Mouse (Mus musculus): ENCODE data around the gene Crkl. TPM values are rescaled to one million over a fixed set of nuclear protein-coding genes. Genes with fewer than 3 reads are reported as not detected.

Crkl gene
- 88.7 and 91.2 TPM in 2 replicates for polyA plus RNA-seq (2015; fragmentation: Nextera tagmentation; extraction: Ambion mirVana)

GRCm38 (mm10) chr16:17451541-17452372 lies at the start of gene Crkl:
Gene Crkl (plus strand): TSS chr16:17451987.
- no peaks in the 10 kb centered on the region for H3K9me3 ChIP-seq
- H3K4me2 ChIP-seq (replicated peaks): peak within 1 kb of the TSS; percentile 96
- no peaks in the 10 kb centered on the region for H3K27me3 ChIP-seq
- peak within 1 kb of the TSS; percentile 96 for H3K27ac ChIP-seq
- H3K4me3 ChIP-seq (replicated peaks): peak within 1 kb of the TSS; percentile 89
- ATAC-seq: peak; percentile 97
- peaks cover 31% of the 10 kb centered on the region for H3K4me1 ChIP-seq (replicated peaks)
- peaks cover 14% of the 10 kb centered on the region for H3K36me3 ChIP-seq
- WGBS: under 1% methylated on average over 63 of the region's 63 CpGs
- peak within 1 kb of the TSS; percentile 93 for H3K9ac ChIP-seq (replicated peaks)

DNA sequence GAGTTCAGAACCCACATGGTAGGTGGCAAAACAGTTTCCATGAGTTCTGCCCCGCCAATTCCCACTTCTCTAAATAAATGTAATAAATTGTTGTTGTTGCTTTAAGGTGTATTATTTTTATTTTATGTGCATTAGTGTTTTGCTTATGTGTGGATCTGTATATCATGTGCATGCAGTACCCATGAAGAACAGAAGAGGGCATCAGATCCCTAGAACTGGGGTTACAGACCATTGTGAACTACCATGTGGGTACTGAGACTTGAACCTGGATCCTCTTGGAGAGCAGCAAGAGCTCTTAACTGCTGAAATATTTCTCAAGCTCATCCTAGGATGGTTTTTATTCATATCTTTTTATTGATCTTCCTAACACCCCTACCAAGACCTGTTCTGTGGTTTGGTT lies 48.9 kb upstream of the Crkl start:
- WGBS: 76% methylated on average over 1 of the region's 1 CpGs
- H3K27ac ChIP-seq: no peak overlapping the region
- peaks cover 34% of the 10 kb centered on the region for H3K4me1 ChIP-seq (replicated peaks)
- no peaks in the 10 kb centered on the region for H3K27me3 ChIP-seq
- H3K4me3 ChIP-seq (replicated peaks): no peak overlapping the region
- H3K36me3 ChIP-seq: peaks cover 10% of the 10 kb centered on the region
- H3K9ac ChIP-seq (replicated peaks): no peak overlapping the region
- ATAC-seq: no peak
- no peak overlapping the region for H3K4me2 ChIP-seq (replicated peaks)
- no peaks in the 10 kb centered on the region for H3K9me3 ChIP-seq

DNA sequence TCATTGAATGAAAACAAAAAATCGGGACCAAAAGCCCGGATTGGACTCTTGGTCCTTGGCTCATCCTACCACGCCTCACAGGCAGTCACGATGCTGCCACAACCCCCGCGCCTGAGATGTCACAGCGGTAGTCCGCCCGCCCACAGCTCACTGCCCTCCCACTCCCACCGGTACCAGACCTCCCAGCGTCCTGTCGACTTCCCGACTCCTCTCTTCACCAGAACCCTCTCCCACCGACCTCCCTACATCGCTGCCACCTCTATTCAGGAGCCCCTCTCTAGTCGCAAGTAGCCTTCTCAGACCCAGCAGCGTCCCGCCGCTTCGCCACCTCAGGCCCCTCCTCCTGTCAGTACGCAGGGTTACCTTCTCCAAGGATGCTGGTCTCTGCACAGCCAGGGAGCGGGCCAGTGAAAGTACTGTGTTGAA lies 46.5 kb upstream of the Crkl start:
- Histone ChIP-seq H3K4me1 (replicated peaks) (peaks cover 41% of the 10 kb centered on the region), H3K27me3 (no peaks in the 10 kb centered on the region), H3K4me3 (replicated peaks) (peak overlapping the region; percentile 82), H3K4me2 (replicated peaks) (peak overlapping the region; percentile 72), H3K9ac (replicated peaks) (peak overlapping the region; percentile 83), H3K27ac (peak overlapping the region; percentile 92), H3K9me3 (no peaks in the 10 kb centered on the region), H3K36me3 (peaks cover 13% of the 10 kb centered on the region)
- WGBS: under 1% methylated on average over 22 of the region's 22 CpGs
- peak; percentile 92 for ATAC-seq

DNA sequence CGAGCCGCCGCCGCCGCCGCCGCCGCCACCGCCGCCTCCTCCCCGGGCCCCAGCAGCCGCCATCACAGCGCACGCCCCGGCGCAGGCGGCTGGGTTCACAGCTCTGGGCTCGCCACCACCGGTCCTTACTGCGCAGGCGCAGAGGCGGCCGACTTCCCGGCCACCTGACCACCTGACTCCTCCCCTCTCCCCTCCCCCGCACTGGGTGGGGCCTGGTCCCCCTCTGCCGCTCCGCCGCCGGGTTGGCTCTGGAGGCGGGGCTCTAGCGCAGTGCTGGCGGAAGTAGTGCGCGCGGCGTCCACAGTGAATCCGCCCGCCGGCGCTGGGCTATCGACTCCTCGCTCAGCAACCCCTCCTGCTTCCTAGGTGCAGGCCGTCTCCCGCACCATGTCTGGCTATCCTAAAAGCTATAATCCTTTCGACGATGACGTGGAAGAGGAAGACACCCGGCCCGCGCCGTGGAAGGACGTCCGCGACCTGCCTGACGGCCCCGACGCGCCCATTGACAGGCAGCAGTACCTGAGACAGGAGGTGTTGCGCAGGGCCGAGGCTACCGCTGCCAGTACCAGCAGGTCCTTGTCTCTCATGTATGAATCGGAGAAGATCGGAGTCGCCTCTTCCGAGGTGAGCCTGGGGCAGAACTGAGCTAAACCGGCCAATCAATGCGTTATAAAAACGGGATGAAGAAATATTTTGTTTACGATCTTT lies 45.9 kb upstream of the Crkl start, which contains the start of the genes Snap29 and Pi4ka:
Gene Snap29 (plus strand): TSS at position 251 of the 708 bp plus-strand sequence.
Gene Pi4ka (minus strand): TSS at position 579 of the 708 bp plus-strand sequence.
- H3K4me1 ChIP-seq (replicated peaks): peaks cover 38% of the 10 kb centered on the region
- peak; percentile 98 for ATAC-seq
- H3K36me3 ChIP-seq: peaks cover 17% of the 10 kb centered on the region
- H3K9ac ChIP-seq (replicated peaks): peak within 1 kb of the TSS; percentile 83
- under 1% methylated on average over 44 of the region's 69 CpGs for WGBS
- no peaks in the 10 kb centered on the region for H3K9me3 ChIP-seq
- peak within 1 kb of the TSS; percentile 82 for H3K4me3 ChIP-seq (replicated peaks)
- peak within 1 kb of the TSS; percentile 92 for H3K27ac ChIP-seq
- H3K27me3 ChIP-seq: no peaks in the 10 kb centered on the region
- peak within 1 kb of the TSS; percentile 72 for H3K4me2 ChIP-seq (replicated peaks)

DNA sequence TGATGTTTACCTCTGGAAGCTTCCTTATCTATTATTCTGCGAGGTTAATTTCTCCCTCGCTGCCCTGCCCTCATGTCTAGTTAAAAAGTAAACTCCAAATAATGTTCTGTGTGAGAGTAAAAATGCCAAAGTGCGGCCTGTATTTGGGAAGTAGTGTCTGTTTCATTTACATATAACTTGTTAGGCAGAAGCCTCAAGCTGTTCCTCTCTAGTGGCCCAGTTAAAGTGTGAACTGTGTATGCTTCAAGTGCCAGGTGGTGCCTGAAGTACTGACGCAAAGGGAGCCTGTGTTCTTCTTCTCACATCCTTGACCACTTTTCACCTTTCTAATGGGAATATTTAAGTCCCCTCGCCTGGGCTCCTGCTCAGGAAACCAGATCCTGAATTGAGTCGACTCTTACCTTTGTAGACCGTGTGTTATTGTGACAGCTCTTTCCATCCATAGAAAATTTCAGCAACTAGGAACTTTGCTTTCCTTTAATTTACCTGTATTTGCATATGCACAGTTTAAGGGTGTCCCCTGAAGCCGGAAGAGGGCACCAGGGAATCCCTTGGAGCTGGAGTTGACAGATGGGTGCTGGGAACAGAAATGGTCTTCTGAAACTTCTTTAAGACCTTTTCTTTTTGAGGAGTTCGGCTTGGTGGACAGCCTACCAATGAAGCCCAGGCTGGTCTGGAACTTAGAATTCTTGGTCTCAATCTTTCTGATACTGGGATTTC lies 45.1 kb upstream of the Crkl start:
- peak overlapping the region; percentile 83 for H3K9ac ChIP-seq (replicated peaks)
- ATAC-seq: no peak
- peak overlapping the region; percentile 65 for H3K4me2 ChIP-seq (replicated peaks)
- 35% methylated on average over 9 of the region's 9 CpGs for WGBS
- H3K27ac ChIP-seq: no peak overlapping the region
- peaks cover 17% of the 10 kb centered on the region for H3K36me3 ChIP-seq
- H3K4me1 ChIP-seq (replicated peaks): peaks cover 37% of the 10 kb centered on the region
- H3K4me3 ChIP-seq (replicated peaks): peak overlapping the region; percentile 82
- no peaks in the 10 kb centered on the region for H3K27me3 ChIP-seq
- H3K9me3 ChIP-seq: no peaks in the 10 kb centered on the region

GRCm38 (mm10) chr16:17409046-17409445 lies 42.7 kb upstream of the Crkl start:
- Histone ChIP-seq H3K27me3 (no peaks in the 10 kb centered on the region), H3K36me3 (peaks cover 8% of the 10 kb centered on the region; the same call in 1 of the 2 replicates), H3K4me3 (replicated peaks) (no peak overlapping the region), H3K27ac (no peak overlapping the region), H3K4me2 (replicated peaks) (no peak overlapping the region), H3K9ac (replicated peaks) (no peak overlapping the region), H3K9me3 (no peaks in the 10 kb centered on the region), H3K4me1 (replicated peaks) (peaks cover 34% of the 10 kb centered on the region)
- ATAC-seq: no peak
- whole genome bisulfite sequencing: 86% methylated on average over 2 of the region's 2 CpGs

- no peak for ATAC-seq
- no peak overlapping the region for H3K27ac ChIP-seq
- no peak overlapping the region for H3K9ac ChIP-seq (replicated peaks)
- no peaks in the 10 kb centered on the region for H3K9me3 ChIP-seq
- H3K27me3 ChIP-seq: no peaks in the 10 kb centered on the region
- H3K4me3 ChIP-seq (replicated peaks): no peak overlapping the region
- H3K4me2 ChIP-seq (replicated peaks): no peak overlapping the region
- H3K36me3 ChIP-seq: peaks cover 8% of the 10 kb centered on the region; the same call in 1 of the 2 replicates
- peaks cover 23% of the 10 kb centered on the region for H3K4me1 ChIP-seq (replicated peaks)
- WGBS: 77% methylated on average over 4 of the region's 4 CpGs
Observed at GRCm38 (mm10) chr16:17410209-17410608, 41.6 kb upstream of the Crkl start.

GRCm38 (mm10) chr16:17423021-17423420 lies 28.8 kb upstream of the Crkl start:
- WGBS: 73% methylated on average over 3 of the region's 3 CpGs
- Histone ChIP-seq H3K27me3 (no peaks in the 10 kb centered on the region), H3K9me3 (no peaks in the 10 kb centered on the region), H3K4me1 (replicated peaks) (no peaks in the 10 kb centered on the region), H3K4me3 (replicated peaks) (no peak overlapping the region), H3K4me2 (replicated peaks) (no peak overlapping the region), H3K27ac (no peak overlapping the region), H3K9ac (replicated peaks) (no peak overlapping the region), H3K36me3 (peaks cover 75% of the 10 kb centered on the region)
- ATAC-seq: no peak

DNA sequence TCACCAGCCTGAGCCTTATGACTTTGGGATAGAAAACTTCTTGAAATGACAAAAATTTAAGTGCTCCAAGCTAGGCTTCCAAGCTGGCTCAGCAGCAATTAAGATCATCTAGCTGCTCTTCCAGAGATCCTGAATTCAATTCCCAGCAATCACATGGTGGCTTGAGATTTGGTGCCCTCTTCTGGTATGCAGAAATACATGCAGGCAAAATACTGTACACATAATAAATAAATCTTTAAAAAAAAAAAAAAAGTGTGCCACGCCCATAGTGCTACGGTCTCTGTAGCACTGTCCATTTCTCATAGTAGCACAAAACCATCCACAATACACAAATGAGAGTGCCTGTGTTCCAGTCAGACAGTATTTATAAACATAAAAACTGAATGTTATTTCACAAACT lies 19.2 kb upstream of the Crkl start:
- Histone ChIP-seq H3K4me1 (replicated peaks) (no peaks in the 10 kb centered on the region), H3K4me2 (replicated peaks) (no peak overlapping the region), H3K27me3 (no peaks in the 10 kb centered on the region), H3K9ac (replicated peaks) (no peak overlapping the region), H3K36me3 (peaks cover 27% of the 10 kb centered on the region), H3K4me3 (replicated peaks) (no peak overlapping the region), H3K9me3 (no peaks in the 10 kb centered on the region), H3K27ac (no peak overlapping the region)
- ATAC-seq: no peak
- 96% methylated on average over 2 of the region's 2 CpGs for WGBS

- H3K4me1 ChIP-seq (replicated peaks): peaks cover 34% of the 10 kb centered on the region
- H3K4me2 ChIP-seq (replicated peaks): peak overlapping the region; percentile 96
- no peaks in the 10 kb centered on the region for H3K9me3 ChIP-seq
- H3K9ac ChIP-seq (replicated peaks): peak overlapping the region; percentile 93
- peak overlapping the region; percentile 96 for H3K27ac ChIP-seq
- peak; percentile 55; the same call in 1 of the 2 replicates for ATAC-seq
- under 1% methylated on average over 24 of the region's 24 CpGs for WGBS
- peak overlapping the region; percentile 89 for H3K4me3 ChIP-seq (replicated peaks)
- H3K27me3 ChIP-seq: no peaks in the 10 kb centered on the region
- peaks cover 20% of the 10 kb centered on the region for H3K36me3 ChIP-seq
Observed at GRCm38 (mm10) chr16:17452373-17452715, 557 bp downstream of the Crkl start.

DNA sequence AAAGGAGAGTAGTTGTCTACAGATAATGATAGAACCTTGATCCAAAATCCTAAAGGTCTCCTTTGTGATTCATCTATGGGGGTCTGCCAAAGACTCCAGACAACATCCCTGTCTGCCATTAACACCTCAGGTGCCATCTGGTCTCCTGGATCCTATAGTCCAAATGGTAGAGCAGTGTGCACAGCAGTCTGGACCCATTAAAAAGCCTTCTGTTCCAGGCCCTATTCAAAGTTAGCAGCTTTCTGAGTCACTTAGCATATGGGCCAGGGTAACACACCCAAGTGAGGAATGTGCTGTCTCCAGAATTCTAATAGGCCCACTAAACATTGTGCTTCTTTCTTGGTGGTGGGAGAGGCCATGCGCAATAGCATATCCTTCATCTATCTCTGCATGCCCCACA lies 5.1 kb downstream of the Crkl start:
- H3K27me3 ChIP-seq: no peaks in the 10 kb centered on the region
- H3K9ac ChIP-seq (replicated peaks): no peak overlapping the region
- 100% methylated on average over 1 of the region's 1 CpGs for WGBS
- ATAC-seq: no peak
- H3K27ac ChIP-seq: no peak overlapping the region
- no peaks in the 10 kb centered on the region for H3K9me3 ChIP-seq
- H3K36me3 ChIP-seq: peaks cover 48% of the 10 kb centered on the region
- no peak overlapping the region for H3K4me3 ChIP-seq (replicated peaks)
- H3K4me2 ChIP-seq (replicated peaks): no peak overlapping the region
- peaks cover 30% of the 10 kb centered on the region for H3K4me1 ChIP-seq (replicated peaks)

All from midbrain, embryonic 13.5 days (tissue).